Mouse (Mus musculus): ENCODE measurements around the gene Tbc1d14. TPM values are rescaled to one million over a fixed set of nuclear protein-coding genes. Genes with fewer than 3 reads are reported as not detected.

The Tbc1d14 gene
- polyA plus RNA-seq, 1 experiment from 2014 or later: 15.7 TPM

DNA sequence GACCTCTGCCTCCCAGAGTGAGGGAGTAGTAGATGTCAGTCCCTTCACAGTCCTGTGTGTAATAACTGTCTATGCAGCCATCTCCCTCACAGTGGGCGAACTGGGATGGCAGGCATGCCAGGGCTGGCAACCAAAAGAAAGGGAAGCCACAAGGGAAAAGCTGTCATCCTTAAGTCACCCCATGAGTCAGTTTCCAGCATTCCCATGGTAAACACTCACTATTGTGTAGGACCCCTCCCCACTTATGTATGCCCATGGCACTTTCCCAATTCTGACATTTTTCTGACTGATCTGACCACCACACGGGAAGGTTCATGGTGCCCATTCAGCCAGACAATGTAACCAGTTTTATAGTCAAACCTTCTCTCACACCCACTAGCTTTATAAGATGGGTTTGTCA, 132.4 kb downstream of the Tbc1d14 start:
- H3K4me2 ChIP-seq: no peak overlapping the region
- peaks cover 15% of the 10 kb centered on the region for H3K27me3 ChIP-seq (replicated peaks)
- peaks cover 16% of the 10 kb centered on the region for H3K4me1 ChIP-seq
- ATAC-seq (ENCODE audit: extremely low read depth, insufficient number of reproducible peaks, low FRiP score, low TSS enrichment): no peak
- no peak overlapping the region for H3K9ac ChIP-seq
- no peak overlapping the region for H3K4me3 ChIP-seq
- H3K27ac ChIP-seq (replicated peaks): no peak overlapping the region
- H3K9me3 ChIP-seq: no peaks in the 10 kb centered on the region
- WGBS: 71% methylated on average over 2 of the region's 2 CpGs
- no peaks in the 10 kb centered on the region for H3K36me3 ChIP-seq

DNA sequence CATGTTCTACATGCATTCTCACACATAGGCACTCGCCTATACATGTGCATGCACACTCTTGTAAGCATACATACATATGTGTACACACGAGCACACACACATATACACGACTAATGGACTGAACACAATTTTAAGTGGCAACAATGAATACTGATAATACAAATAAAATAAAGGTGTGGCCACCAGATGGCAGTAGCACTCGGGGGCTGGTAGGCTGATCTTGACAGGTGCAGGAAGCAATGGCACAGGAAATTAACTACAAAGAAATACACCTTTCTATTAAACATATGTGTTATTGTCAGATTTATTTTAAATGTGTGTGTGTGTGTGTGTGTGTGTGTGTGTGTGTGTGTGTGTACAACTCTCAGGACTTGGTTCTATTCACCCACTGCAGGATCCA, 134.2 kb downstream of the Tbc1d14 start:
- WGBS: 11% methylated on average over 4 of the region's 4 CpGs
- peaks cover 8% of the 10 kb centered on the region for H3K4me1 ChIP-seq
- no peaks in the 10 kb centered on the region for H3K36me3 ChIP-seq
- H3K27ac ChIP-seq (replicated peaks): no peak overlapping the region
- no peak for ATAC-seq (ENCODE audit: extremely low read depth, insufficient number of reproducible peaks, low FRiP score, low TSS enrichment)
- H3K4me3 ChIP-seq: no peak overlapping the region
- no peaks in the 10 kb centered on the region for H3K9me3 ChIP-seq
- H3K27me3 ChIP-seq (replicated peaks): peaks cover 17% of the 10 kb centered on the region
- no peak overlapping the region for H3K9ac ChIP-seq
- no peak overlapping the region for H3K4me2 ChIP-seq

DNA sequence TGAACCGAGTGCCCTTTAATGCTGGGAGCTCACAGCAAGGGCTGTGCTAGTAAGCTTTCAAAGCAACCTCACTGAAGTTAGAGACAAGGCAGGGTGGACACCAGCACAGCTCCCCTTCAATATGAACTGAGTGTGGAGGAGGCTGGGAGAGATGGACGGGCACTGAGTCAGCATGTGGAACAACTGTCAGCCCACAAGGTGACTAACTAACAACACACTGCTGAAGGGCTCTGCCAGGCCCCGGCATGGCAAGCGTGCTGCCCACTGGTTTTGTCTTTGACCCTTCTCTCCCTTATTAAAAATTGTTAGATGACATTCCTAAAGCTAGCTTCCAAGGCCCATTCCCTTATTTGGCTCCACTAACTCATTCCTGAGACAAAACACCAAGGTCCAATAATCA, 135.4 kb downstream of the Tbc1d14 start:
- peaks cover 23% of the 10 kb centered on the region for H3K27me3 ChIP-seq (replicated peaks)
- no peak overlapping the region for H3K9ac ChIP-seq
- peaks cover 6% of the 10 kb centered on the region for H3K4me1 ChIP-seq
- no peaks in the 10 kb centered on the region for H3K9me3 ChIP-seq
- no peak overlapping the region for H3K4me2 ChIP-seq
- no peak overlapping the region for H3K27ac ChIP-seq (replicated peaks)
- no peak overlapping the region for H3K4me3 ChIP-seq
- WGBS: 66% methylated on average over 4 of the region's 4 CpGs
- no peak for ATAC-seq (ENCODE audit: extremely low read depth, insufficient number of reproducible peaks, low FRiP score, low TSS enrichment)
- no peaks in the 10 kb centered on the region for H3K36me3 ChIP-seq

DNA sequence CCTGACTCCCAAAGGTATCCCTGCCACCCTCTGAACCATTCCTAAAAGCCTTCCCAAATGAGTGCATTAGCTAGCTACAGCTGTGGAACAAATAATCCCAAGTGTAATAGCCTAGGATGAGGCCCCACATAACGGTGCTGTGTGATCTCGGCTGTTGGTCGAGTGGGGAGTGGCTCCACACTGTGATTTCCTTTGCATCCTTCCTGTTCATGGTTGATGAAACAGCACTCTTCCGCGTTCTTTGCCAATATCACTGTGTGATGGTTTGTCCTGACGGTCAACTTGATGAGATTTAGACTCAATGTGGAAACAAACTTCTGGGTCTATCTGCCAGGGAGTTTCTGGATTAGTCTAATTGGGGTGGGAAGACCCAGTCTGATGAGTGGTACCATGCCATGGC, 140.3 kb downstream of the Tbc1d14 start:
- WGBS: 80% methylated on average over 6 of the region's 6 CpGs
- H3K9ac ChIP-seq: no peak overlapping the region
- H3K27ac ChIP-seq (replicated peaks): no peak overlapping the region
- ATAC-seq (ENCODE audit: extremely low read depth, insufficient number of reproducible peaks, low FRiP score, low TSS enrichment): no peak
- peaks cover 35% of the 10 kb centered on the region for H3K27me3 ChIP-seq (replicated peaks)
- no peak overlapping the region for H3K4me2 ChIP-seq
- H3K36me3 ChIP-seq: no peaks in the 10 kb centered on the region
- H3K4me1 ChIP-seq: peaks cover 27% of the 10 kb centered on the region
- H3K9me3 ChIP-seq: no peaks in the 10 kb centered on the region
- no peak overlapping the region for H3K4me3 ChIP-seq

DNA sequence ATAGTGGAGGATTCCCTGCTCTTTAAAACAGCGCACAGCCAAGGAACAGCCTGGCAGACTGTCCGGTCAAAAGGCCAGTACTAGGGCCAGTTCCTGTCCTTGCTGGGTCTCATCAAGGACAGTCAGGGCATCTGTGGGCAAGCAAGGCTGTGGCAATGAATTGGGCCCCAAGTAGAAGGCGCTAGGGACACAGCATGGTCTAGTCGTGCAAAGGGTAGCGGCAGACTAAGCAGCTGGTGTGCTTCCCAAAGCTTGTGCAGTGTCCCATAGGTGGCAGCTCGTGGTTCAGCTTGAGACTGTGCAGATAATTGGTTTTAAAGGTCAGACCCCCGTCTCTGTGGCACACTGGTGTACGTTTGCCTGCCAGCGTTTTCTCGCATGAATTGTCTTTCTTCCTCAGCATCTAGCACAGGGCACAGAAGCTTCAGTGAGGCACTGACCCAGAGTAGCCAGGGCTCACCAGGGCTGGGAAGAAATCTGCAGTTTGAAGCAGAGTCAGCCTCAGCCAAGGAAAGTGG, 141.1 kb downstream of the Tbc1d14 start:
- Histone ChIP-seq H3K27me3 (replicated peaks) (peaks cover 38% of the 10 kb centered on the region), H3K9me3 (no peaks in the 10 kb centered on the region), H3K27ac (replicated peaks) (no peak overlapping the region), H3K4me3 (no peak overlapping the region), H3K9ac (no peak overlapping the region), H3K4me1 (peaks cover 27% of the 10 kb centered on the region), H3K36me3 (no peaks in the 10 kb centered on the region), H3K4me2 (no peak overlapping the region)
- no peak for ATAC-seq (ENCODE audit: extremely low read depth, insufficient number of reproducible peaks, low FRiP score, low TSS enrichment)
- WGBS: 65% methylated on average over 10 of the region's 10 CpGs

DNA sequence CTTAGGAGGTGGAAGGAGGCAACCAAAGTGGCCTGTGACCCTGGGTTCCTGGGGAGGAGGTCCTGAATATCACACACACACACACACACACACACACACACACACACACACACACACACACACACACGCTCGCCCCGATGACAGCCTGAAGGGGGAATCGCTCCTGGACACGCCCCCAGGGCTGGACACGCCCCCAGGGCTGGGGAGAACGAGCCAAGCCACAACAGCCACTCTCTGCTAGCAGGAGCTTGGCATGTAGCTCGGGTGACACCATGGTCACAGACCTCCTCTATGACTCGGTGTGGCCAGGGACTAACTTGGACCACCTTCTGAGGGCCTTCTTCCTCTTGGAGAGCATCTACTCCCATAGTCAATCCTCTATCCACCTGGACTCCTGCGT, 142.0 kb downstream of the Tbc1d14 start:
- no peak for ATAC-seq (ENCODE audit: extremely low read depth, insufficient number of reproducible peaks, low FRiP score, low TSS enrichment)
- peaks cover 27% of the 10 kb centered on the region for H3K4me1 ChIP-seq
- H3K36me3 ChIP-seq: no peaks in the 10 kb centered on the region
- H3K9me3 ChIP-seq: no peaks in the 10 kb centered on the region
- H3K9ac ChIP-seq: no peak overlapping the region
- no peak overlapping the region for H3K4me2 ChIP-seq
- 39% methylated on average over 4 of the region's 10 CpGs for WGBS
- H3K27me3 ChIP-seq (replicated peaks): peaks cover 40% of the 10 kb centered on the region
- no peak overlapping the region for H3K27ac ChIP-seq (replicated peaks)
- H3K4me3 ChIP-seq: no peak overlapping the region

DNA sequence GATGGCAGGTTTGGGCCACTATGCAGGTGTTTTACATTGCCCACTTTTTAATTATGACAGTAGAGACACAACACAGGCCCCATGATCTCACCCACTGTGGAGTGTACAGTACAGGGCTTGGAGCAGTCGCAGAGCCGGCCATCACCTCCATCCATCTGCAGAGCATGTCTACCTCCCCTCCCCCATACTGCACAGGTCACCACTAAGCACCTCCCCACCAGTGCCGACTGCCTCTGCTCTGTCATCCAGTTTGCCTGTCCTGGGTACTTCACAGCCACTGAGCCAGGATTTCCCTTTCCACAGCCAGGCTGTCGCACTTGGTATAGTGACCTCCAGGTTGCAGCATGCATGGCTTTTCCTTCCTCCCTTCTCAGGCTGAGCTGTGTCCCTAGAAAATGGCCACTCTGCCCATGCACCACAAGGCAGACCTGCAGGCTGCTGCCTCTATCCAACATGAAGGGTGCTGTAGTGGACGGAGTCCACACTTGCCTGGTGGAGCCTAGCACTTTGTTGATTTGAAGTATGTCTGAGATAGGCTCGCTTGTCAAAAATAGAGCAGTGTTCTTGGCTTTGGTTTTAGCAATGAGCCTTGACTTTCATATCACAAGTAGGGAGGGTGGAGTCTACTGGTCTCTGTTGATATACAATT, 143.2 kb downstream of the Tbc1d14 start:
- Histone ChIP-seq H3K4me2 (peak overlapping the region; percentile 51), H3K4me1 (peaks cover 27% of the 10 kb centered on the region), H3K9ac (0 out of 2 replicates have a peak overlapping the region, but pooled peaks have one; percentile 4), H3K27me3 (replicated peaks) (peaks cover 48% of the 10 kb centered on the region), H3K9me3 (no peaks in the 10 kb centered on the region), H3K4me3 (no peak overlapping the region), H3K36me3 (no peaks in the 10 kb centered on the region), H3K27ac (replicated peaks) (peak overlapping the region; percentile 80)
- peak; percentile 62; the same call in 1 of the 2 replicates for ATAC-seq (ENCODE audit: extremely low read depth, insufficient number of reproducible peaks, low FRiP score, low TSS enrichment)
- WGBS: 29% methylated on average over 6 of the region's 6 CpGs

DNA sequence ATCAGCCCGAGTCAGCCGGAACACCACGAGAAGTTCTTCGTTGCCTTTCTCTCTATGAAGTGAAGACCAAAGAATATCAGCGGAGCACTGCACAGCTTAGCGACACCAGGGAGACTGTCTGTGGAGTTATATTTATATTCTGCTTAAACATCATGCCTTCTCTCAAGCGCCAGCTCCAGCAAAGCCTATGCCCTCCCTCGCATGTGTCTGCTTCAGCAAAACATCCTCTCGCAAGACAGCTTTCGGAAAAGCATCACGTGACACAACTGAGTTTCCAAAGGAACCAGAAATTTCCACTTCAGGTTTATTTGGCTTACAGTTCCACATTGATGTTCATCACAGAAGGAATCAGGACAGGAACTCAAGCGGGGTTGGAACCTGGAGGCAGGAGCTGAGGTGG, 145.2 kb downstream of the Tbc1d14 start:
- 88% methylated on average over 12 of the region's 12 CpGs for WGBS
- Histone ChIP-seq H3K27ac (replicated peaks) (no peak overlapping the region), H3K4me3 (no peak overlapping the region), H3K4me1 (peaks cover 27% of the 10 kb centered on the region), H3K27me3 (replicated peaks) (peaks cover 62% of the 10 kb centered on the region), H3K9ac (no peak overlapping the region), H3K9me3 (no peaks in the 10 kb centered on the region), H3K36me3 (no peaks in the 10 kb centered on the region), H3K4me2 (no peak overlapping the region)
- ATAC-seq (ENCODE audit: extremely low read depth, insufficient number of reproducible peaks, low FRiP score, low TSS enrichment): no peak

DNA sequence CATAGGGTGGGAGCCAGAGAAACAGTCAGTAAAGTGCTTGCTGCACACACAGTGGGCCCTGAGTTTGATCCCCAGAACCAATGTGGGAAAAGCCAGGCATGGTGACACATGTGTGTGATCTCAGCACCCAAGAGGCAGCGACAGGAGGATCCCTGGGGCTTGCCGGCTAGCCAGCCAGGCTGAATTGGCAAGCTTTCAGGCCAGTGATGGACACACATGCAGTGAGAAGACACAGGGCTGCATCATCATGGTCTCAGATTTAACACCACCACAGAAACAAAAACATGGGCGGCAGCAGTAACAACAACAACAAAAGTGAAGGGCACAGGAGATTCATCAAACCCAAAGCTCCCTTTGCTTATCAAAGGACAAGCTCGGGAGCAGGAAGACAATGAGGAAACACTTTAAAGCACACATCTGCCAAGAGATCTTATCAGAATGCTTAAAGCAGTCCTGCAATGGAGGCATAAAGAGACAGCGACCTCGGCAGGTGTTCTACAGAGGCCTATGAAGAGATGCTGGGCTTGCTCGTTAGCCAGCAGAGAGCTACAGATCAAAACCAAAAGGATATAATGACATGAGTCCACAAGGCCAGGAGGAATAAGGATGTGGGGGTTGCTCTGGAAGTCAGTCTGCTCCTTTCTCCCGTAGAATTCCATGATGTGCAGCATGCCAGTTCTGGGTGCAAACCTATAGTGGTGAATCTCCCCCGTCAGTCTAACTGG, 146.7 kb downstream of the Tbc1d14 start:
- H3K4me3 ChIP-seq: no peak overlapping the region
- WGBS: 36% methylated on average over 9 of the region's 9 CpGs
- H3K4me1 ChIP-seq: peaks cover 23% of the 10 kb centered on the region
- H3K27me3 ChIP-seq (replicated peaks): peaks cover 65% of the 10 kb centered on the region
- no peak for ATAC-seq (ENCODE audit: extremely low read depth, insufficient number of reproducible peaks, low FRiP score, low TSS enrichment)
- H3K9me3 ChIP-seq: no peaks in the 10 kb centered on the region
- no peaks in the 10 kb centered on the region for H3K36me3 ChIP-seq
- H3K27ac ChIP-seq (replicated peaks): no peak overlapping the region
- no peak overlapping the region for H3K9ac ChIP-seq
- H3K4me2 ChIP-seq: no peak overlapping the region

DNA sequence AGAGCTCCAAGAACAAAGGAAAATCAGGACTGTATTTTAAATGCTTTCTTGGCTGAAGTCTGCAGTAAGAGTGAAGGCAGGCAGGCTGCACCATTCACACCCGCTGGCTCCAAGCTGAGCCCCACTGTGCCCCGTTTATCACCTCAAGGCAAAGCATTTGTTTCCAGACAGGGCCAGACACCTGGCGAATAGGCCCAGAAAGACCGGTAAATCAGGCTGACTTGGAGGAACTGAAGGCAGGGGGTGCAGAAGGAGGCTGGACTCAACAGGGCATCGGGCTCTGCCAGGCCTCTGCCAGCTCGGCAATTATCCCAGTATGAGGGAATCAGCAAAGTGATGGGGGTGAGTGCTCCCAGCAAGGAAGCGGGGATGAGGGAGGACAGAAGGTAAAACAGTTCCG, 148.0 kb downstream of the Tbc1d14 start:
- no peak for ATAC-seq (ENCODE audit: extremely low read depth, insufficient number of reproducible peaks, low FRiP score, low TSS enrichment)
- H3K27me3 ChIP-seq (replicated peaks): peaks cover 65% of the 10 kb centered on the region
- no peaks in the 10 kb centered on the region for H3K9me3 ChIP-seq
- no peak overlapping the region for H3K4me3 ChIP-seq
- H3K9ac ChIP-seq: no peak overlapping the region
- H3K36me3 ChIP-seq: no peaks in the 10 kb centered on the region
- peaks cover 10% of the 10 kb centered on the region for H3K4me1 ChIP-seq
- H3K4me2 ChIP-seq: no peak overlapping the region
- 23% methylated on average over 8 of the region's 8 CpGs for WGBS
- H3K27ac ChIP-seq (replicated peaks): no peak overlapping the region

DNA sequence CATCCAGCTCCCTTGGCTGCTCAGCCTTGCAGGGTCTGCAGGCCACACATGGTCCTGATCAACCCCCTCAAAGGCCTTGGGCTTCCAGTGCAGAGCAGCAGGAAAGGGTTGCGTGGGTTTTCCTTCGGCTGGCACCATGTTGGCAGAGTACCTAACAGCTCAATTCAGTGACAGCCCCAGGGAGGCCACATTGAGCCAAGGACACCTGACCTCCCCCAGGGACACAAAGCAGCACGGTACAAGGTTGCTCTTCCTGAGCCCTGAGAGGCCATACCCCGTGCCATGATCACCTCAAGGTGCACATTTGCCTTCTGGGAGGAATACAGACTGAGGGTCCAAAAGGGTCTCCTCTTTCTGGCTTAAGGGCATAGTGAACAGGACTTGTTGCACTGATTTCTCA, 148.5 kb downstream of the Tbc1d14 start:
- H3K36me3 ChIP-seq: no peaks in the 10 kb centered on the region
- peaks cover 5% of the 10 kb centered on the region for H3K4me1 ChIP-seq
- H3K9ac ChIP-seq: no peak overlapping the region
- ATAC-seq (ENCODE audit: extremely low read depth, insufficient number of reproducible peaks, low FRiP score, low TSS enrichment): no peak
- H3K27me3 ChIP-seq (replicated peaks): peaks cover 65% of the 10 kb centered on the region
- 49% methylated on average over 4 of the region's 4 CpGs for WGBS
- no peak overlapping the region for H3K27ac ChIP-seq (replicated peaks)
- no peak overlapping the region for H3K4me2 ChIP-seq
- no peak overlapping the region for H3K4me3 ChIP-seq
- no peaks in the 10 kb centered on the region for H3K9me3 ChIP-seq

DNA sequence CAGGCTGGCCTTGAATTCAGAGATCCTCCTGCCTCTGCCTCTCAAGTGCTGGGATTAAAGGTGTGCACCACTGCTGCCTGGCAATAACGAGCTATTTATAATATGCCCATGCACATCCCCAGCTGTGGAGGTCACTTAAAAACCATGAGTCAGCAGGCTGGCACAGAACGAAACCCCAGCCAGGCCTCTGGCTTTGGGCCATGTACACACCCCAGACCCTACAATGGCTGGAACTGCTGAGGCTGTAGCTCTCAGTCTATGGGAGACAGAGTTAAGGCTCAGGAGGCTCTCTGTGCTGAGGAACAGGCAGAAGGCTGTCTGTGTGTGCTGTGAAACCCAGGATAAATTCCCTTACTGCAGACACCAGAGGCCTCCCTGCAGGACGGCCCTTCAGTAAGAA, 152.3 kb downstream of the Tbc1d14 start:
- no peak overlapping the region for H3K9ac ChIP-seq
- H3K27me3 ChIP-seq (replicated peaks): peaks cover 46% of the 10 kb centered on the region
- 40% methylated on average over 3 of the region's 3 CpGs for WGBS
- H3K36me3 ChIP-seq: no peaks in the 10 kb centered on the region
- no peaks in the 10 kb centered on the region for H3K9me3 ChIP-seq
- no peak overlapping the region for H3K4me3 ChIP-seq
- H3K4me2 ChIP-seq: no peak overlapping the region
- no peaks in the 10 kb centered on the region for H3K4me1 ChIP-seq
- no peak for ATAC-seq (ENCODE audit: extremely low read depth, insufficient number of reproducible peaks, low FRiP score, low TSS enrichment)
- no peak overlapping the region for H3K27ac ChIP-seq (replicated peaks)

Data from heart, embryonic 13.5 days (tissue).